Mouse (Mus musculus) erythroid progenitor cell, adult 5-6 weeks (primary cell): ENCODE results near the gene Slc44a1. TPM values are rescaled to one million over a fixed set of nuclear protein-coding genes. Genes with fewer than 3 reads are reported as not detected.
A peak's percentile ranks its signal among the peaks of the same experiment; 100 is the strongest.

Experiments
- ATAC-seq: replicated peaks from 2 replicates; pipeline ENCODE4 v1.8.0; 2016; ENCODE audit warnings: moderate number of reproducible peaks, mild to moderate bottlenecking, moderate TSS enrichment, inconsistent platforms; ENCODE audit not compliant: poor library complexity, low FRiP score, severe bottlenecking
- total RNA-seq, 2 experiments: library from RNA; stranded (forward) in 1 of 2; stranded (reverse) in 1 of 2; fragments of 150-400 nt in 1 of 2; fragments of 186-747, 209-891 nt in 1 of 2; gene quantifications; 2 replicates each; pipeline versions ENCODE4 v1.2.3 to v1.2.4; 2015 to 2017; ENCODE audit warnings: low replicate concordance in 2 of 2

Gene Slc44a1
- total RNA-seq, 2 experiments from 2014 or later = 21.6 to 27.2 TPM

GRCm38 (mm10) chr4:53422799-53423198, 17.4 kb upstream of the Slc44a1 start:
- no peak for ATAC-seq

- no peak for ATAC-seq
These were observed 13.1 kb upstream of the Slc44a1 start for GRCm38 (mm10) chr4:53427120-53427519.

- ATAC-seq = no peak
These were observed 9.7 kb upstream of the Slc44a1 start for GRCm38 (mm10) chr4:53430522-53430921.

- ATAC-seq = peak; percentile 95
These were observed 8.5 kb upstream of the Slc44a1 start for GRCm38 (mm10) chr4:53431585-53432234.

- no peak for ATAC-seq
These were observed 3.0 kb upstream of the Slc44a1 start for GRCm38 (mm10) chr4:53437110-53437755.

GRCm38 (mm10) chr4:53438386-53438785, 1.8 kb upstream of the Slc44a1 start:
- ATAC-seq = no peak

- ATAC-seq = peak; percentile 61
These were observed 1.3 kb upstream of the Slc44a1 start for GRCm38 (mm10) chr4:53438836-53439480.

GRCm38 (mm10) chr4:53439636-53440009, 590 bp upstream of the Slc44a1 start:
- peak; percentile 17 for ATAC-seq

- ATAC-seq = no peak
These were observed 781 bp downstream of the Slc44a1 start for GRCm38 (mm10) chr4:53440816-53441571.

- ATAC-seq = no peak
These were observed 1.5 kb downstream of the Slc44a1 start for GRCm38 (mm10) chr4:53441683-53442082.

GRCm38 (mm10) chr4:53446216-53446615, 6.0 kb downstream of the Slc44a1 start:
- no peak for ATAC-seq

GRCm38 (mm10) chr4:53447773-53448172, 7.6 kb downstream of the Slc44a1 start:
- ATAC-seq = no peak

- ATAC-seq = no peak
These were observed 10.5 kb downstream of the Slc44a1 start for GRCm38 (mm10) chr4:53450736-53451135.

- peak; percentile 43; the same call in 1 of the 2 replicates for ATAC-seq
These were observed 11.7 kb downstream of the Slc44a1 start for GRCm38 (mm10) chr4:53451887-53452286.

GRCm38 (mm10) chr4:53452457-53452856, 12.2 kb downstream of the Slc44a1 start:
- ATAC-seq = no peak

- ATAC-seq = no peak
These were observed 13.0 kb downstream of the Slc44a1 start for GRCm38 (mm10) chr4:53452976-53453889.

GRCm38 (mm10) chr4:53455885-53456284, 15.7 kb downstream of the Slc44a1 start:
- ATAC-seq = no peak

GRCm38 (mm10) chr4:53456570-53456969, 16.4 kb downstream of the Slc44a1 start:
- ATAC-seq = no peak

GRCm38 (mm10) chr4:53458503-53458902, 18.3 kb downstream of the Slc44a1 start:
- ATAC-seq = no peak
